Mouse (Mus musculus) ES-Bruce4 (cell line): ENCODE measurements around the gene Kalrn.

Experiments used
- CTCF ChIP-seq: IDR thresholded peaks from one replicate; pipeline ENCODE4 v1.8.1; 2011; ENCODE audit warnings: low read depth, low read length
- EP300 ChIP-seq: IDR thresholded peaks from 2 replicates; pipeline ENCODE4 v1.6.1; 2011; ENCODE audit warnings: low read depth, low read length; ENCODE audit not compliant: insufficient read depth
- POLR2A ChIP-seq: IDR thresholded peaks from one replicate; pipeline ENCODE4 v1.8.1; 2011; ENCODE audit warnings: low read length; ENCODE audit not compliant: insufficient read depth

- TF ChIP-seq POLR2A (no peak), EP300 (no peak), CTCF (no peak)
Observed at GRCm38 (mm10) chr16:34552731-34553130, 20.6 kb downstream of the Kalrn start.
